Mouse (Mus musculus) hindbrain, embryonic 12.5 days (tissue): ENCODE data around the gene Uqcr11. TPM values are rescaled to one million over a fixed set of nuclear protein-coding genes. Genes with fewer than 3 reads are reported as not detected.

Experiments
- ATAC-seq: fragments of 200-750 bp; cut with Nextera tagmentation; 2 replicates; pipeline ENCODE4 v1.8.0; 2017; ENCODE audit warnings: moderate TSS enrichment; ENCODE audit not compliant: low FRiP score
- H3K27ac ChIP-seq: fragments of 300-500 bp; sonication (generic); 2 replicates; pipeline ENCODE4 v1.5.1; 2016; ENCODE audit warnings: mild to moderate bottlenecking
- H3K27me3 ChIP-seq: fragments of 300-500 bp; sonication (generic); 2 replicates; pipeline ENCODE4 v1.6.1; 2016; ENCODE audit warnings: mild to moderate bottlenecking
- H3K36me3 ChIP-seq: fragments of 300-500 bp; sonication (generic); 2 replicates; pipeline ENCODE4 v1.6.1; 2016; ENCODE audit warnings: mild to moderate bottlenecking
- H3K4me1 ChIP-seq: fragments of 300-500 bp; sonication (generic); 2 replicates; pipeline ENCODE4 v1.6.1; 2016
- H3K4me2 ChIP-seq: fragments of 300-500 bp; sonication (generic); replicated peaks from 2 replicates; pipeline ENCODE4 v1.6.1; 2016; ENCODE audit warnings: mild to moderate bottlenecking
- H3K4me3 ChIP-seq: fragments of 300-500 bp; sonication (generic); 2 replicates; pipeline ENCODE4 v1.5.1; 2016; ENCODE audit warnings: mild to moderate bottlenecking
- H3K9ac ChIP-seq: fragments of 300-500 bp; sonication (generic); 2 replicates; pipeline ENCODE4 v1.6.1; 2016; ENCODE audit warnings: mild to moderate bottlenecking, moderate library complexity
- H3K9me3 ChIP-seq: fragments of 300-500 bp; sonication (generic); replicated peaks from 2 replicates; pipeline ENCODE4 v1.6.1; 2016; ENCODE audit warnings: mild to moderate bottlenecking
- WGBS: fragments of 180-500 bp; shearing (Covaris S2); methylation state at CpG from one replicate; pipeline ENCODE4 v1.1.7; 2016; 5-methylcytosine and 5-hydroxymethylcytosine counted together
- polyA plus RNA-seq: library from polyadenylated mRNA; unstranded; fragments of >200 nt; fragmentation: Nextera tagmentation; extraction: Ambion mirVana; gene quantifications from 2 replicates; pipeline ENCODE4 v1.2.1, GENCODE M21; 2016

The Uqcr11 gene
- polyA plus RNA-seq, 1 experiment from 2014 or later: 406 TPM

GRCm38 (mm10) chr10:80383431-80383830 lies 23.2 kb downstream of the Uqcr11 start:
- no peak overlapping the region for H3K27ac ChIP-seq
- peaks cover 45% of the 10 kb centered on the region for H3K4me1 ChIP-seq
- H3K4me3 ChIP-seq: peak overlapping the region; percentile 99
- WGBS: 71% methylated on average over 4 of the region's 4 CpGs
- H3K36me3 ChIP-seq: peaks cover 53% of the 10 kb centered on the region
- H3K9ac ChIP-seq: peak overlapping the region; percentile 100
- peak overlapping the region; percentile 91 for H3K4me2 ChIP-seq
- ATAC-seq: no peak
- no peaks in the 10 kb centered on the region for H3K9me3 ChIP-seq
- H3K27me3 ChIP-seq: no peaks in the 10 kb centered on the region

DNA sequence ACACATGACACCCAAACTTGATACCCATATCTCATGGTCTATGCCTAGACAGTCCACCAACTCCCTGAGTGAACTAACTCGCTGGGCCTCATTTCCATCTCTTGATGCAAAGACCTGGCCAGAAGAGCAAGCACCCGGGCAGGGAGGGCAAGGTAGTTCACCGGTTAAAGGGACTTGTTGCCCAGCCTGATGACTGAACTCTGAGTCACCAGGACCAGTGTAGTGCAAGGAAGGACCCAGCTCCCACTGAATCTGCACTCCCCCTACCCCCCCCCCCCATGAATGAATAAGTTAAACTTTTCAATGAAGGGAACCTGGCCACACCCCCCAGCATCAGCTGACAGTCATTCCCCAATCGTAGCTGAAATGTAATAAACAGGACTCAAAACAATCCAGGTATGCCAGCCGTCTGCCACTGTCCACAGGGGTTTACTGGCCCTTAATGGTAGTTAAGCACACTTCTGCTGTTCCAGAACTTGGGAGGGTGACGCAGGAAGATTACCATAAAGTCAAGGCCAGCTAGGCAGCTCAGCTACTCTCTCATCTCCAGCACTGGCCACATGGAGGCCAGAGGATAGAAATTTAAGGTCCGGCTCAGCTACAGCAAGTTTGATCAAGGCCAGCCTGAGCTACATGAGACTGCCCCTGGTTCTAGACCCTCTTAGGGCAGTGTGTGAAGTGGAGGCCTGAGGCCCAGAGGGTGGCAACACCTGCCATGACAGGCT lies 23.8 kb downstream of the Uqcr11 start:
- peak overlapping the region; percentile 99 for H3K4me3 ChIP-seq
- H3K27ac ChIP-seq: no peak overlapping the region
- 0 out of 2 replicates have a peak overlapping the region, but pooled peaks have one; percentile 100 for H3K9ac ChIP-seq
- peak overlapping the region; percentile 91 for H3K4me2 ChIP-seq
- no peaks in the 10 kb centered on the region for H3K9me3 ChIP-seq
- H3K4me1 ChIP-seq: peaks cover 39% of the 10 kb centered on the region
- peaks cover 53% of the 10 kb centered on the region for H3K36me3 ChIP-seq
- 86% methylated on average over 7 of the region's 7 CpGs for WGBS
- no peak for ATAC-seq
- H3K27me3 ChIP-seq: no peaks in the 10 kb centered on the region

- Histone ChIP-seq H3K4me2 (no peak overlapping the region), H3K9me3 (no peaks in the 10 kb centered on the region), H3K27me3 (no peaks in the 10 kb centered on the region; the same call in 1 of the 2 replicates), H3K36me3 (peaks cover 33% of the 10 kb centered on the region), H3K4me3 (no peak overlapping the region), H3K27ac (no peak overlapping the region), H3K9ac (no peak overlapping the region), H3K4me1 (peaks cover 14% of the 10 kb centered on the region)
- ATAC-seq: no peak
- 48% methylated on average over 10 of the region's 10 CpGs for WGBS
Measured at GRCm38 (mm10) chr10:80377716-80378115, 28.9 kb downstream of the Uqcr11 start.

DNA sequence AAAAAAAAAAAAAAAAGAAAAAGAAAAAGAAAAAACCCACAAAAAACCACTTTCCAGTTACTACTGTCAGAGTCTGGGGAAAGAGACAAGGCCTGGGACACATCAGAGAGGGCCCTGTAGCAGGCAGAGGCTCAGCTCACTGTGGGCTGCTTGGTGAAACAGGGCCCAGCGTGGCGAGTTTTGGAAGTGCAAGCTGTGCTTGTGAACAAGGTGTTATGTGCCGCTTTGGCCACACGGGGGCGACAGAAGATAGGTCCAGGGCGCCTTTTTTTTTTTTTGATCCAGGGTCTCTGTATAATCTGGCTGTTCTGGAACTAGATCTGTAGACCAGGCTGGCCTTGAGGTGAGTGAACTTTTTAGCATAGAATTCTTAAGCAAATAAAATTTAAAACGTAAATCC lies 30.5 kb downstream of the Uqcr11 start:
- Histone ChIP-seq H3K9ac (no peak overlapping the region), H3K9me3 (no peaks in the 10 kb centered on the region), H3K4me2 (no peak overlapping the region), H3K36me3 (peaks cover 17% of the 10 kb centered on the region), H3K4me1 (peaks cover 11% of the 10 kb centered on the region), H3K27ac (no peak overlapping the region), H3K4me3 (no peak overlapping the region), H3K27me3 (no peaks in the 10 kb centered on the region; the same call in 1 of the 2 replicates)
- WGBS: 2% methylated on average over 7 of the region's 7 CpGs
- ATAC-seq: no peak

GRCm38 (mm10) chr10:80374063-80374462 lies 32.6 kb downstream of the Uqcr11 start:
- H3K36me3 ChIP-seq: no peaks in the 10 kb centered on the region
- no peaks in the 10 kb centered on the region; the same call in 1 of the 2 replicates for H3K27me3 ChIP-seq
- H3K4me1 ChIP-seq: peaks cover 8% of the 10 kb centered on the region
- 14% methylated on average over 6 of the region's 6 CpGs for WGBS
- H3K4me3 ChIP-seq: no peak overlapping the region
- no peak overlapping the region for H3K27ac ChIP-seq
- H3K9ac ChIP-seq: no peak overlapping the region
- no peak for ATAC-seq
- no peaks in the 10 kb centered on the region for H3K9me3 ChIP-seq
- no peak overlapping the region for H3K4me2 ChIP-seq

DNA sequence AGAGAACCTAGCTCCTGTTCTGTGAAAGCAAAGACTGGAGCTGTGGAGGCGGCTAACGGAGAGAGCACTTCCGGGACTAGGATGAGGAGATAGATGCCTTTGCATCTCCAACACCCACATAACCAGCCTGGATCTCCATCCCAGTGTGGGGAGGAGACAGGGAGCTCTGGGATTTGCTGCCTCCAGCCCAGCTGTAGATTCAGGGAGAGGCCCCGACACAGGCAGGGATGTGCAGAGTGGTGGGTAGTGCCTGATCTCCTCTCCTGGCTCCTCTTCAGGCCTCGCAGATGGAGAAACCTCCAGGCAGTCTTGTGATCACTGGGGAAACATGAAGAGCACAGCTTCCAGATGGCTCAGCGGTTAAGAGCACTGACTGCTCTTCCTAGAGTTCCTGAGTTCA lies 33.9 kb downstream of the Uqcr11 start:
- no peak for ATAC-seq
- Histone ChIP-seq H3K27me3 (peaks cover 5% of the 10 kb centered on the region; the same call in 1 of the 2 replicates), H3K4me1 (peaks cover 8% of the 10 kb centered on the region), H3K4me2 (no peak overlapping the region), H3K4me3 (no peak overlapping the region), H3K27ac (no peak overlapping the region), H3K36me3 (no peaks in the 10 kb centered on the region), H3K9ac (no peak overlapping the region), H3K9me3 (no peaks in the 10 kb centered on the region; the same call in 1 of the 2 replicates)
- WGBS: 91% methylated on average over 6 of the region's 6 CpGs

- Histone ChIP-seq H3K36me3 (no peaks in the 10 kb centered on the region), H3K4me2 (peak overlapping the region; percentile 32), H3K4me1 (peaks cover 8% of the 10 kb centered on the region), H3K27ac (no peak overlapping the region), H3K9me3 (no peaks in the 10 kb centered on the region; the same call in 1 of the 2 replicates), H3K4me3 (peak overlapping the region; percentile 16; the same call in 1 of the 2 replicates), H3K9ac (0 out of 2 replicates have a peak overlapping the region, but pooled peaks have one; percentile 13), H3K27me3 (peaks cover 9% of the 10 kb centered on the region)
- no peak for ATAC-seq
- WGBS: 51% methylated on average over 9 of the region's 9 CpGs
Measured at GRCm38 (mm10) chr10:80371983-80372382, 34.6 kb downstream of the Uqcr11 start.

DNA sequence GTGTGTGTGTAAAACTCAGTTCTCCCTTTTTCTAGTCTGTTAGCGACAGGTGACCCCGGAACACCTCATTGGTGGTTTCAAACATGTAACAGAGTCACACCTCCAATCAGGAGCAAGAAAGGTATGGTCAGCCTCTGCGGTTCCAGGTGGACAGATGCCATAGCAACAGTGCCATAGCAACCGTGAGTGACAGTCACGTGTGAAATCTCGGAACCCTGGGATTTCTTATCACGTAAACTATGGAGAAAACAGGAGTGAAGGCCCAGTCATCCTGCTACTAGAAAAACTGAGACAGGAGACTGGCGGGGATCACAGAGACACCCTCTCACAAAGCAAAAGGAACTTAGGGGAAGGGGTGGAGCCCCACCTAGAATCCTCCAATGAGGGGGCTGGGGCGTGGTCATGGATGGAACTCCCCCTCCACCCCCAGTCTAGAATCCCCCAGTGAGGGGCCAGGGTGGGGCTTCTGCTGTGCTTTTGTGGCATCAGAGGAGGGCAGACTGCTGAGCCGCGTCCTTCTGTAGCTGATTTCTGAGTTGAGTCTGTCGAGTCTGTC lies 35.1 kb downstream of the Uqcr11 start:
- Histone ChIP-seq H3K27ac (no peak overlapping the region), H3K4me2 (peak overlapping the region; percentile 32), H3K4me1 (peaks cover 8% of the 10 kb centered on the region), H3K27me3 (peaks cover 11% of the 10 kb centered on the region), H3K36me3 (no peaks in the 10 kb centered on the region), H3K9ac (0 out of 2 replicates have a peak overlapping the region, but pooled peaks have one; percentile 13), H3K9me3 (no peaks in the 10 kb centered on the region; the same call in 1 of the 2 replicates), H3K4me3 (peak overlapping the region; percentile 16)
- 4% methylated on average over 12 of the region's 12 CpGs for WGBS
- ATAC-seq: peak; percentile 76

DNA sequence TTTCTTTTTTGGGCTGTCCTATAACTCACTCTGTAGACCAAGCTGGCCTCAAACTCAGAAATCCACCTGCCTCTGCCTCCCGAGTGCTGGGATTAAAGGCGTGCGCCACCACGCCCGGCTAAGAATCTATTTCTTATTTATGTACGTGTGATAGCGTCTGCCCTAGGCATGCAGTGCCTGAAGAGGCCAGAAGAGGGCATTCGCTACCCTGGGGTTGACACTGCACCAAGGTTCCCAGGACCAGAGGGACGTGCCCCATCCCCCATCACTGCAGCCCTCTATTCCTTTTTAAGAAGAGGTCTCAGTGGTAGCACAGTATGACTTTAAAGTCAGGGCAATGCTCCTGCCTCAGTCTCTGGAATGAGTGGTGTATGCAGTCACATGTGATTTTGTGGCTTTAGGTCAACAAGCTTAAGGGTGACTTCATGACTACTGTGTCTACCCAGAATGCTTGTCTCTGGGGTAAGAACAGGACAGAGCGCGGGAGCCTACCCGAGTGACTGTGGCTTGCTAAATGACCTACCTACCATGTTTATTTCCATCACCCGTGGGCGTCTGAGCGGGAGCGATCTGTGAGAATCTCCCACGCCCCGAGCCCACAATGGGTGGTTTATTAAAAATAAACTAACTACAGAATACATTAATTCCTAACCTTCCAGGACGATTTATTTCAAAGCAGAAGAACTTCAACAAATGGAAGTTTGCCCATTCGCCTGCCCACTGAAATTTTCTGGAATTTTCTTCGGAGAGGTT lies 36.5 kb downstream of the Uqcr11 start:
- Histone ChIP-seq H3K9me3 (no peaks in the 10 kb centered on the region; the same call in 1 of the 2 replicates), H3K9ac (no peak overlapping the region), H3K36me3 (no peaks in the 10 kb centered on the region), H3K4me1 (peaks cover 8% of the 10 kb centered on the region), H3K27me3 (peaks cover 11% of the 10 kb centered on the region), H3K27ac (no peak overlapping the region), H3K4me3 (no peak overlapping the region), H3K4me2 (no peak overlapping the region)
- 83% methylated on average over 21 of the region's 21 CpGs for WGBS
- no peak for ATAC-seq

DNA sequence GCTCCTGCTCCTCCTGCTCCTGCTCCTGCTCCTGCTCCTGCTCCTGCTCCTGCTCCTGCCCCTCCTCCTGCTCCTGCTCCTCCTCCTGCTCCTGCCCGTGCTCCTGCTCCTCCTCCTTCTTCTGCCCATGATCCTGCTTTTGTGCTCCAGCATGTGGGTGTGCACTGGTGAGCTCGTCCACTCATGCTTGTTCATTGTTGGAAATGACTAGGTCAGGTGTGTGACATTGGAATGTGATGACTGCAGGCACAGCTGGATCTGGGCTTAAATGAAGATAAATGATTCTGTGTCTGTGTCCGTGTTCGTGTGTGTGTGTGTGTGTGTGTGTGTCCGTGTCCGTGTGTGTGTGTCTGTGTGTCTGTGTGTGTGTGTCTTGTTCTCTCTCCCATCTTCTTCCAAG lies 38.2 kb downstream of the Uqcr11 start:
- no peak overlapping the region for H3K27ac ChIP-seq
- H3K9ac ChIP-seq: no peak overlapping the region
- no peak for ATAC-seq
- H3K36me3 ChIP-seq: no peaks in the 10 kb centered on the region
- peaks cover 28% of the 10 kb centered on the region for H3K27me3 ChIP-seq
- H3K4me2 ChIP-seq: no peak overlapping the region
- H3K9me3 ChIP-seq: no peaks in the 10 kb centered on the region; the same call in 1 of the 2 replicates
- WGBS: 89% methylated on average over 6 of the region's 6 CpGs
- peaks cover 15% of the 10 kb centered on the region for H3K4me1 ChIP-seq
- no peak overlapping the region for H3K4me3 ChIP-seq

GRCm38 (mm10) chr10:80367954-80368353 lies 38.7 kb downstream of the Uqcr11 start:
- H3K4me2 ChIP-seq: no peak overlapping the region
- H3K27ac ChIP-seq: no peak overlapping the region
- H3K9ac ChIP-seq: no peak overlapping the region
- H3K4me1 ChIP-seq: peaks cover 15% of the 10 kb centered on the region
- no peak for ATAC-seq
- H3K9me3 ChIP-seq: no peaks in the 10 kb centered on the region; the same call in 1 of the 2 replicates
- 62% methylated on average over 5 of the region's 5 CpGs for WGBS
- H3K36me3 ChIP-seq: no peaks in the 10 kb centered on the region
- no peak overlapping the region for H3K4me3 ChIP-seq
- H3K27me3 ChIP-seq: peaks cover 32% of the 10 kb centered on the region

- 63% methylated on average over 6 of the region's 6 CpGs for whole genome bisulfite sequencing
- no peaks in the 10 kb centered on the region; the same call in 1 of the 2 replicates for H3K9me3 ChIP-seq
- no peak overlapping the region for H3K9ac ChIP-seq
- peaks cover 7% of the 10 kb centered on the region for H3K4me1 ChIP-seq
- no peak overlapping the region for H3K4me3 ChIP-seq
- no peaks in the 10 kb centered on the region for H3K36me3 ChIP-seq
- H3K4me2 ChIP-seq: no peak overlapping the region
- H3K27ac ChIP-seq: no peak overlapping the region
- no peak for ATAC-seq
- H3K27me3 ChIP-seq: peaks cover 45% of the 10 kb centered on the region
Measured at GRCm38 (mm10) chr10:80365736-80366135, 40.9 kb downstream of the Uqcr11 start.
